ENCODE assay signal across 11 mouse cellular contexts in genomic region chr9:118831080-118831479, GRCm38 (mm10).
DNase-seq lines count a peak whose midpoint lies in the region; ATAC-seq and TF ChIP-seq lines count a peak whose summit lies in the region.
"Had no signal": no experiment of that assay in that cellular context is flagged by ENCODE, and none has a peak within 500 bp of the region (broad histone marks: within the 10 kb centered on the region; RNA-seq: fewer than 3 reads in every experiment).

No protein-coding gene starts in this region.

- H3K36me3 ChIP-seq in heart, embryonic 12.5 days, result peaks cover 23% of the 10 kb centered on the region

- H3K27ac ChIP-seq in left cerebral cortex, adult 2 months, result no peak overlapping the region
- H3K27ac ChIP-seq in heart, embryonic 12.5 days (ENCODE audit: poor library complexity, severe bottlenecking), result peak overlapping the region; percentile 67
- H3K27ac ChIP-seq: macrophage had no signal

- H3K9me3 ChIP-seq in heart, embryonic 12.5 days (replicated peaks), result 0 out of 2 replicates have a peak, but pooled peaks cover 7% of the 10 kb centered on the region

- TF ChIP-seq CTCF in left cerebral cortex, adult 2 months (IDR thresholded peaks at IDR 0.05), result no peak

- peak; percentile 38 to 51 for DNase-seq in left cerebral cortex, postnatal 10 days (ENCODE audit: extremely low spot score in 1 of 2, low spot score in 2 of 2)
- no peak for DNase-seq in left cerebral cortex, adult 2 months (ENCODE audit: extremely low spot score in 1 of 2, low spot score in 2 of 2)
- peak; percentile 77 for DNase-seq in fibroblast of lung, adult 2 months (ENCODE audit: low read depth)
- DNase-seq in kidney, postnatal 36 days, result peak; percentile 84 to 86
- no peak for DNase-seq in spleen, postnatal 36 days (ENCODE audit: low spot score in 2 of 2)
- DNase-seq in layer of hippocampus, postnatal 14 days (ENCODE audit: low spot score in 2 of 2), result no peak

- intact Hi-C loops in left cerebral cortex, postnatal 10 days (cut with DNase I), result no loop called here
- intact Hi-C loops in left cerebral cortex, adult 2 months (cut with DNase I), result no loop called here

- peaks cover 4% of the 10 kb centered on the region for H3K27me3 ChIP-seq in heart, embryonic 12.5 days (replicated peaks)
- H3K27me3 ChIP-seq: Patski had no signal

- H3K4me1 ChIP-seq in heart, embryonic 12.5 days (replicated peaks), result peaks cover 22% of the 10 kb centered on the region

- H3K4me3 ChIP-seq in left cerebral cortex, adult 2 months, result no peak overlapping the region
- no peak overlapping the region for H3K4me3 ChIP-seq in heart, embryonic 12.5 days
- H3K4me3 ChIP-seq: erythroblast, embryonic 14.5 days had no signal

- no peak overlapping the region for H3K4me2 ChIP-seq in heart, embryonic 12.5 days

- peak; percentile 76 for ATAC-seq in heart, embryonic 12.5 days (ENCODE audit: insufficient number of reproducible peaks, low FRiP score)
- no peak for ATAC-seq in erythroid progenitor cell, adult 5-6 weeks (replicated peaks; ENCODE audit: low FRiP score, poor library complexity, severe bottlenecking)
- ATAC-seq: Patski had no signal

- 32% methylated on average over 11 of the region's 11 CpGs for WGBS in heart, embryonic 12.5 days

- H3K9ac ChIP-seq in heart, embryonic 12.5 days, result no peak overlapping the region

Comparison
In these comparisons a context has a peak if more than half of its experiments do, and no peak if none do; other contexts are left out.
1. DNase-seq: peak in left cerebral cortex, postnatal 10 days (2 of 2), fibroblast of lung, adult 2 months (single experiment) and kidney, postnatal 36 days (2 of 2); none in left cerebral cortex, adult 2 months (0 of 2), spleen, postnatal 36 days (0 of 2) and layer of hippocampus, postnatal 14 days (0 of 2).